Mouse (Mus musculus): ENCODE measurements around the gene Pou2af1. TPM values are rescaled to one million over a fixed set of nuclear protein-coding genes. Genes with fewer than 3 reads are reported as not detected.

Gene Pou2af1
- polyA plus RNA-seq, 1 experiment from 2014 or later, result not detected

GRCm38 (mm10) chr9:51230701-51231389 lies 17.3 kb downstream of the Pou2af1 start:
- no peak for ATAC-seq (ENCODE audit: insufficient number of reproducible peaks, insufficient read depth, low FRiP score, low TSS enrichment, low read depth)
- Histone ChIP-seq H3K4me2 (no peak overlapping the region), H3K9me3 (no peaks in the 10 kb centered on the region), H3K9ac (replicated peaks) (no peak overlapping the region), H3K4me1 (replicated peaks) (no peaks in the 10 kb centered on the region), H3K27ac (no peak overlapping the region), H3K36me3 (no peaks in the 10 kb centered on the region), H3K4me3 (replicated peaks) (no peak overlapping the region), H3K27me3 (no peaks in the 10 kb centered on the region)
- WGBS, result 76% methylated on average over 4 of the region's 4 CpGs

- Histone ChIP-seq H3K4me2 (no peak overlapping the region), H3K4me1 (replicated peaks) (no peaks in the 10 kb centered on the region), H3K36me3 (no peaks in the 10 kb centered on the region), H3K9me3 (no peaks in the 10 kb centered on the region), H3K4me3 (replicated peaks) (no peak overlapping the region), H3K9ac (replicated peaks) (no peak overlapping the region), H3K27ac (no peak overlapping the region), H3K27me3 (no peaks in the 10 kb centered on the region)
- 92% methylated on average over 8 of the region's 8 CpGs for WGBS
- no peak for ATAC-seq (ENCODE audit: insufficient number of reproducible peaks, insufficient read depth, low FRiP score, low TSS enrichment, low read depth)
Observed at GRCm38 (mm10) chr9:51232163-51232562, 18.7 kb downstream of the Pou2af1 start.

- Histone ChIP-seq H3K36me3 (no peaks in the 10 kb centered on the region), H3K4me2 (no peak overlapping the region), H3K4me1 (replicated peaks) (no peaks in the 10 kb centered on the region), H3K9me3 (no peaks in the 10 kb centered on the region), H3K27me3 (no peaks in the 10 kb centered on the region), H3K27ac (no peak overlapping the region), H3K4me3 (replicated peaks) (no peak overlapping the region), H3K9ac (replicated peaks) (no peak overlapping the region)
- no peak for ATAC-seq (ENCODE audit: insufficient number of reproducible peaks, insufficient read depth, low FRiP score, low TSS enrichment, low read depth)
- 67% methylated on average over 12 of the region's 12 CpGs for WGBS
Observed at GRCm38 (mm10) chr9:51238741-51239385, 25.4 kb downstream of the Pou2af1 start.

- ATAC-seq (ENCODE audit: insufficient number of reproducible peaks, insufficient read depth, low FRiP score, low TSS enrichment, low read depth), result no peak
- Histone ChIP-seq H3K27ac (no peak overlapping the region), H3K9ac (replicated peaks) (no peak overlapping the region), H3K9me3 (no peaks in the 10 kb centered on the region), H3K36me3 (no peaks in the 10 kb centered on the region), H3K27me3 (no peaks in the 10 kb centered on the region; the same call in 1 of the 2 replicates), H3K4me2 (no peak overlapping the region), H3K4me3 (replicated peaks) (no peak overlapping the region), H3K4me1 (replicated peaks) (peaks cover 2% of the 10 kb centered on the region)
- WGBS, result 68% methylated on average over 4 of the region's 4 CpGs
Observed at GRCm38 (mm10) chr9:51256780-51257502, 43.4 kb downstream of the Pou2af1 start.

- ATAC-seq (ENCODE audit: insufficient number of reproducible peaks, insufficient read depth, low FRiP score, low TSS enrichment, low read depth), result no peak
- H3K27me3 ChIP-seq, result no peaks in the 10 kb centered on the region; the same call in 1 of the 2 replicates
- H3K27ac ChIP-seq, result no peak overlapping the region
- H3K9me3 ChIP-seq, result no peaks in the 10 kb centered on the region
- H3K36me3 ChIP-seq, result no peaks in the 10 kb centered on the region
- H3K9ac ChIP-seq (replicated peaks), result no peak overlapping the region
- H3K4me2 ChIP-seq, result no peak overlapping the region
- 85% methylated on average over 5 of the region's 5 CpGs for WGBS
- H3K4me3 ChIP-seq (replicated peaks), result no peak overlapping the region
- no peaks in the 10 kb centered on the region for H3K4me1 ChIP-seq (replicated peaks)
Observed at GRCm38 (mm10) chr9:51258426-51258825, 44.9 kb downstream of the Pou2af1 start.

- Histone ChIP-seq H3K9ac (replicated peaks) (no peak overlapping the region), H3K4me3 (replicated peaks) (no peak overlapping the region), H3K4me1 (replicated peaks) (no peaks in the 10 kb centered on the region), H3K36me3 (no peaks in the 10 kb centered on the region), H3K27ac (no peak overlapping the region), H3K27me3 (peaks cover 6% of the 10 kb centered on the region; the same call in 1 of the 2 replicates), H3K9me3 (no peaks in the 10 kb centered on the region), H3K4me2 (no peak overlapping the region)
- 67% methylated on average over 5 of the region's 5 CpGs for WGBS
- no peak for ATAC-seq (ENCODE audit: insufficient number of reproducible peaks, insufficient read depth, low FRiP score, low TSS enrichment, low read depth)
Observed at GRCm38 (mm10) chr9:51268852-51269251, 55.3 kb downstream of the Pou2af1 start.

- no peak overlapping the region for H3K27ac ChIP-seq
- 85% methylated on average over 8 of the region's 8 CpGs for WGBS
- peaks cover 6% of the 10 kb centered on the region; the same call in 1 of the 2 replicates for H3K27me3 ChIP-seq
- H3K4me3 ChIP-seq (replicated peaks), result no peak overlapping the region
- H3K9ac ChIP-seq (replicated peaks), result no peak overlapping the region
- H3K4me1 ChIP-seq (replicated peaks), result no peaks in the 10 kb centered on the region; the same call in 1 of the 2 replicates
- no peaks in the 10 kb centered on the region for H3K36me3 ChIP-seq
- no peaks in the 10 kb centered on the region for H3K9me3 ChIP-seq
- no peak for ATAC-seq (ENCODE audit: insufficient number of reproducible peaks, insufficient read depth, low FRiP score, low TSS enrichment, low read depth)
- no peak overlapping the region for H3K4me2 ChIP-seq
Observed at GRCm38 (mm10) chr9:51271073-51271472, 57.6 kb downstream of the Pou2af1 start.

GRCm38 (mm10) chr9:51272102-51272501 lies 58.6 kb downstream of the Pou2af1 start:
- Histone ChIP-seq H3K4me3 (replicated peaks) (no peak overlapping the region), H3K4me2 (no peak overlapping the region), H3K36me3 (no peaks in the 10 kb centered on the region), H3K9me3 (no peaks in the 10 kb centered on the region), H3K9ac (replicated peaks) (no peak overlapping the region), H3K27me3 (peaks cover 6% of the 10 kb centered on the region; the same call in 1 of the 2 replicates), H3K27ac (no peak overlapping the region), H3K4me1 (replicated peaks) (no peaks in the 10 kb centered on the region; the same call in 1 of the 2 replicates)
- WGBS, result 78% methylated on average over 5 of the region's 5 CpGs
- ATAC-seq (ENCODE audit: insufficient number of reproducible peaks, insufficient read depth, low FRiP score, low TSS enrichment, low read depth), result no peak

- Histone ChIP-seq H3K4me1 (replicated peaks) (peaks cover 10% of the 10 kb centered on the region), H3K4me2 (no peak overlapping the region)
- 61% methylated on average over 9 of the region's 9 CpGs for WGBS
Observed at GRCm38 (mm10) chr9:51273581-51274154, 60.2 kb downstream of the Pou2af1 start.

GRCm38 (mm10) chr9:51274678-51275077 lies 61.2 kb downstream of the Pou2af1 start:
- WGBS, result 31% methylated on average over 4 of the region's 4 CpGs
- no peaks in the 10 kb centered on the region for H3K9me3 ChIP-seq

More at GRCm38 (mm10) chr9:51273581-51274154, 60.2 kb downstream of the Pou2af1 start:
- no peak for ATAC-seq (ENCODE audit: insufficient number of reproducible peaks, insufficient read depth, low FRiP score, low TSS enrichment, low read depth)
- Histone ChIP-seq H3K4me3 (replicated peaks) (no peak overlapping the region), H3K27ac (no peak overlapping the region), H3K9me3 (no peaks in the 10 kb centered on the region), H3K27me3 (peaks cover 11% of the 10 kb centered on the region), H3K36me3 (no peaks in the 10 kb centered on the region), H3K9ac (replicated peaks) (no peak overlapping the region)

More at GRCm38 (mm10) chr9:51274678-51275077, 61.2 kb downstream of the Pou2af1 start:
- Histone ChIP-seq H3K9ac (replicated peaks) (no peak overlapping the region), H3K4me2 (no peak overlapping the region), H3K36me3 (no peaks in the 10 kb centered on the region), H3K27me3 (peaks cover 17% of the 10 kb centered on the region), H3K4me3 (replicated peaks) (no peak overlapping the region), H3K4me1 (replicated peaks) (peaks cover 10% of the 10 kb centered on the region), H3K27ac (no peak overlapping the region)
- ATAC-seq (ENCODE audit: insufficient number of reproducible peaks, insufficient read depth, low FRiP score, low TSS enrichment, low read depth), result no peak

Measured in limb, embryonic 12.5 days (tissue).